Mouse (Mus musculus) kidney, embryonic 16.5 days (tissue): Measurements from ENCODE around the gene Sestd1. TPM values are rescaled to one million over a fixed set of nuclear protein-coding genes. Genes with fewer than 3 reads are reported as not detected.
A peak's percentile ranks its signal among the peaks of the same experiment; 100 is the strongest.

Experiments used
- ATAC-seq: fragments of 200-750 bp; cut with Nextera tagmentation; 2 replicates; pipeline ENCODE4 v1.8.0; 2017; ENCODE audit warnings: moderate TSS enrichment; ENCODE audit not compliant: low FRiP score, low TSS enrichment
- H3K27ac ChIP-seq: fragments of 300-500 bp; sonication (generic); 2 replicates; pipeline ENCODE4 v1.5.1; 2014; ENCODE audit warnings: low read length
- H3K27me3 ChIP-seq: fragments of 300-500 bp; sonication (generic); 2 replicates; pipeline ENCODE4 v1.6.1; 2014; ENCODE audit warnings: low read length, control low read depth, mixed read lengths; ENCODE audit not compliant: insufficient read depth
- H3K36me3 ChIP-seq: fragments of 300-500 bp; sonication (generic); 2 replicates; pipeline ENCODE4 v1.6.1; 2014; ENCODE audit warnings: low read length, control low read depth, mixed read lengths; ENCODE audit not compliant: insufficient read depth
- H3K4me1 ChIP-seq: fragments of 300-500 bp; sonication (generic); 2 replicates; pipeline ENCODE4 v1.6.1; 2014; ENCODE audit warnings: low read length, control low read depth, mixed read lengths; ENCODE audit not compliant: insufficient read depth
- H3K4me2 ChIP-seq: fragments of 300-500 bp; sonication (generic); replicated peaks from 2 replicates; pipeline ENCODE4 v1.6.1; 2014; ENCODE audit warnings: low read depth, low read length
- H3K4me3 ChIP-seq: fragments of 300-500 bp; sonication (generic); 2 replicates; pipeline ENCODE4 v1.5.1; 2014; ENCODE audit warnings: mild to moderate bottlenecking, low read length
- H3K9ac ChIP-seq: fragments of 300-500 bp; sonication (generic); replicated peaks from 2 replicates; pipeline ENCODE4 v1.6.1; 2014; ENCODE audit warnings: low read length
- H3K9me3 ChIP-seq: fragments of 300-500 bp; sonication (generic); 2 replicates; pipeline ENCODE4 v1.6.1; 2016; ENCODE audit warnings: low read length, control low read depth
- WGBS: fragments of 180-500 bp; shearing (Covaris S2); extraction: QIAGEN DNeasy Blood & Tissue Kit; methylation state at CpG from one replicate; pipeline ENCODE4 v1.1.7; 2014; 5-methylcytosine and 5-hydroxymethylcytosine counted together
- polyA plus RNA-seq: library from polyadenylated mRNA; unstranded; fragments of >200 nt; fragmentation: Nextera tagmentation; extraction: Ambion mirVana; gene quantifications from 2 replicates; pipeline ENCODE4 v1.2.1, GENCODE M21; 2015

The Sestd1 gene
- polyA plus RNA-seq, 1 experiment from 2014 or later = 30.0 TPM

DNA sequence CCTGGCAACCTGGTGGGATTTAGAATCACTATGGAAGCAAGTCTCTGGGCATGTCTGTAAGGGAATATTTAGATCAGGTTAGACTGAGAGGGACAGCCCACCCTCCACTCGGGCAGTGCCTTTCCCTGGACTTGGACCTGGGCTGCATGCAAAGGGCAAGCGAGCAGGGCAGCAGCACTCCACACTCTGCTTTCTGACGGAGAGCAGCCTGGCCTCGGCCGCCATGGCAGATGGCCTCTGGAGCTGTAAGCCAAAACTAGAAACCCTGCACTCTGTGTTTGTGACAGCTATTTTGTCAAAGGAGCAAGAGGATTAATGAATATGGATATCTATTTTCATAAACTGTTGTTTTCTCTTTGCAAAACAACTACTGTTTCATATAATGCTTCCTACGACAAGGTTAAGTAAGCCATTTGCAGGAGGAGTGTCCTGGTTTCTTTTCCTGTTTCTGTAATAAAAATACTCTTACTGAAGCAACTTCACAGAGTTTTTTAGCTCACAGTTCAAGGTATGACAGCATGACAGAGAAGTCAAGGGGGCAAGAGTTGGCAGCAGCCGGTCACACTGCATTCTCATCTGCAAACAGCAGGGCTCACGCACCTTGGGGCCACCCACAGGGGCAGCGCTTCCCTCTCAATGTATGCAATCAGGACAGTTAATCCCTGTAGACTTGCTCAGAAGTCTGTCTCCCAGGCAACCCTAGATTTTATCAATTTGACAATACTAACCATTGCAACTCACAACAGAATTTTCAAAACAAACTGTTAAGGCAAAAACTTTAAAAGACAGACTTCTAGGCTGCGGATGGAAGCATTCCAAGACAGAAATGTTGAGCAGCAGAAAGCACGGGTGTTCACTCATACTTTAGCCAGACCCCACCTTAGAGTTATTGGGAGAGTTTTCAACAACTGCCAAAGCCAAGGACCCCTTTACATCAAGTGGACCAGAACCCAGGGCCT is 16.6 kb downstream of the Sestd1 start:
- no peak overlapping the region for H3K9ac ChIP-seq
- no peak; the same call in 1 of the 2 replicates for ATAC-seq
- WGBS = 50% methylated on average over 11 of the region's 11 CpGs

DNA sequence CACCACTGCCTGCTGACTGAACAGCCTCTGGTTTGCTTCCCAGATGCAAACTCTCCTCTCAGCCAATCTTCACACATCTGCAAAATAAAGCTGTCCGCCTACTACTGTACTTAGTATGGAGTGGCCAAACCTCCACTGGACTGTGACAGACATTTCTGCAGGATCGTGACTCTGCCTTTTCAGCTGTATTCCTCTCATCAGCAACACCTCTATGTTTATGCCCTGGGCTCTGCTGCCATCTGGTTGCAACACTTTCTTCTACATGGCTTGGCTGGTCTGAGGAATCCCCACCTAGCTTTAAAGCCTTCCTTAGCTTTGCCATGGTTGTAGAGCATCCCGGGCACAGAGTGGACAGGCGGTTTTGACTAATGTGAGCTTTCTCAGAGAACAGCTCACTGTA is 20.3 kb downstream of the Sestd1 start:
- no peak overlapping the region for H3K9ac ChIP-seq
- no peak overlapping the region for H3K4me3 ChIP-seq
- no peak overlapping the region for H3K4me2 ChIP-seq
- H3K4me1 ChIP-seq = peaks cover 16% of the 10 kb centered on the region
- no peak overlapping the region for H3K27ac ChIP-seq
- no peaks in the 10 kb centered on the region for H3K9me3 ChIP-seq
- no peaks in the 10 kb centered on the region for H3K36me3 ChIP-seq
- H3K27me3 ChIP-seq = no peaks in the 10 kb centered on the region
- WGBS = 67% methylated on average over 4 of the region's 4 CpGs
- ATAC-seq = peak; percentile 69; the same call in 1 of the 2 replicates

More for the DNA sequence above, 16.6 kb downstream of the Sestd1 start:
- Histone ChIP-seq H3K36me3 (no peaks in the 10 kb centered on the region), H3K27me3 (no peaks in the 10 kb centered on the region), H3K9me3 (no peaks in the 10 kb centered on the region), H3K4me2 (no peak overlapping the region), H3K4me1 (peaks cover 45% of the 10 kb centered on the region), H3K27ac (peak overlapping the region; percentile 15; the same call in 1 of the 2 replicates), H3K4me3 (no peak overlapping the region)

DNA sequence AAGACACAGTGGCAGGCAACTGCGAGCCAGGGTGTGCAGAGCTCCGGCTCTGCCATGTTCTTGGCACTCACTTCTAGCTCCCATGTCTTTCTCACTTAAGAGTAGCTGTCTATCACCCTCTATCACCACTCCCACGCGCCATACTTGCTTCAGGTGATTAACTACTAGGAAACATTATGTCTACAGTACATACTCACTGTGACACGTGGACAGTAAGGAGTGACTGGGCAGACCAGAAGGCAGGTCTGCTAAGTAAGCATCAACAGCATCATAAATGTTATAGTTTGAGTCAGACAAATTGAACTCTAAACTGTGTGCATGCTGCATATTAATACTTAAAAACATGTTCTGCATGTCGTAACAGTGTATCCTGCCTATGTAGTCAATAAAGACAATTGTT is 27.2 kb downstream of the Sestd1 start:
- Histone ChIP-seq H3K4me3 (no peak overlapping the region), H3K27me3 (no peaks in the 10 kb centered on the region), H3K4me1 (peaks cover 28% of the 10 kb centered on the region), H3K27ac (no peak overlapping the region), H3K36me3 (no peaks in the 10 kb centered on the region), H3K9ac (no peak overlapping the region), H3K9me3 (no peaks in the 10 kb centered on the region), H3K4me2 (no peak overlapping the region)
- ATAC-seq = no peak
- 78% methylated on average over 6 of the region's 6 CpGs for WGBS

DNA sequence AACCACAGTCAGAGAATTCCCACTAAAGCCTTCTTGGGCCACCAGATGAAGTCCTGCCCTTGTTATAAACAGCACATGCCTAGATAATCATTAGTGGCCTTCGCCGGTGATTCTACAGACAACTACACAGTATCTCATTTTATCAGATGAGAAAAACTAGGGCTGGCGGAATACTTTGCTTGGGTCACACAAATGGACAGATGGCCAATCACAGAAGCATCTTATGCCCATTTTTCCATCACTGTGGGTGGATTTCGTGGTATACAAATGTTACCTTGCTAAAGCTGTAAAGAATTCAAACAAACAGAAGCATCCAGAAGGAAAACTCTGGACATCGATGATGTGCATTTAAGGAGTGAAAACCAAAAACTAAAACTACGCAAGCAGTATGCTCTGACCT is 28.7 kb downstream of the Sestd1 start:
- no peak overlapping the region for H3K4me3 ChIP-seq
- ATAC-seq = no peak
- WGBS = 92% methylated on average over 6 of the region's 6 CpGs
- no peaks in the 10 kb centered on the region for H3K9me3 ChIP-seq
- no peak overlapping the region for H3K9ac ChIP-seq
- H3K4me2 ChIP-seq = no peak overlapping the region
- no peaks in the 10 kb centered on the region for H3K27me3 ChIP-seq
- H3K36me3 ChIP-seq = no peaks in the 10 kb centered on the region
- H3K4me1 ChIP-seq = peaks cover 42% of the 10 kb centered on the region
- H3K27ac ChIP-seq = no peak overlapping the region

DNA sequence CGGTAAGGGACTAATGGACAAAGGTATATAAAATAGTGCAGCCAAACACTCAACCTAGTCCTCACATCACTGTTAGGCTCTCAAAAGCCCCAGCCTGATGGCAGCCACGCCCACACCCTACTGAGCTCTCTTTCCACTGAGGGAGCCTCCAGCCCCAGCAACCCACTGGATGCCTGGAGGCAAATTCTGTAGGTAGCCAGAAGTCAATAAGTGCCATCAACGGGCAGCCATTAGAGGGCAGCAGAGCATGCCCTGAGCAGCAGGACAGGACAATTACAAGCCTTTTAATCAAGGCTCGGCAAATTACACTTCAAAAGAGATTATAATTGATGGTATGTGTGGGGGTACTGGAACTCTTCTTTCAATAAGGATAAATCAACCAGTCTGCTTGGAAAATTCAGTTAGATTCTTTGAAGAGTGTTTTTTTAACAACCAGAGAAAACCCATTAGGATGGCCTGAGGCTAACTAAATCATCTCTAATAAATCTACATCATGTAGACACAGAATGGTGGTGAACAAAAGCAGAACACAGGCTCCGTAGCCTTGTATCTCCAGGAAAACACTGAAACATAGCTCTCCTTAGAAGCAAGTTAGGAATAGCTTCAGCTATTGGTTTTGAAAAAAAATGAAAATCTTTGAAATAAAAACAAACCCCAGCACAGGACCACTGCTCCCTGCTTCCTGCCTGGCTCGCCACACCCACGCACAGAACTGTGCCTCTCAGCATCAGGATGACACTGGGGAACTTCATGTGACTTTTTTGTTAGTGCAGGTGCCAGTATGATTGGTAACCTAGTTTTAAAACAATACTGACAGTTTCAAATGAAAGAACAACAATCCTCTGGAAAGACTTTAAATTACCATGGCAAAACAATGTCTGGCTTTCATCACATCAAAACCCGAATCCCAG is 30.4 kb downstream of the Sestd1 start:
- WGBS = 18% methylated on average over 8 of the region's 8 CpGs
- H3K4me1 ChIP-seq = peaks cover 55% of the 10 kb centered on the region
- H3K4me2 ChIP-seq = no peak overlapping the region; the same call in 1 of the 2 replicates
- H3K4me3 ChIP-seq = no peak overlapping the region
- H3K9me3 ChIP-seq = no peaks in the 10 kb centered on the region
- H3K36me3 ChIP-seq = peaks cover under 1% of the 10 kb centered on the region; the same call in 1 of the 2 replicates
- H3K9ac ChIP-seq = no peak overlapping the region
- no peaks in the 10 kb centered on the region for H3K27me3 ChIP-seq
- H3K27ac ChIP-seq = peak overlapping the region; percentile 52; the same call in 1 of the 2 replicates
- ATAC-seq = peak; percentile 49; the same call in 1 of the 2 replicates

DNA sequence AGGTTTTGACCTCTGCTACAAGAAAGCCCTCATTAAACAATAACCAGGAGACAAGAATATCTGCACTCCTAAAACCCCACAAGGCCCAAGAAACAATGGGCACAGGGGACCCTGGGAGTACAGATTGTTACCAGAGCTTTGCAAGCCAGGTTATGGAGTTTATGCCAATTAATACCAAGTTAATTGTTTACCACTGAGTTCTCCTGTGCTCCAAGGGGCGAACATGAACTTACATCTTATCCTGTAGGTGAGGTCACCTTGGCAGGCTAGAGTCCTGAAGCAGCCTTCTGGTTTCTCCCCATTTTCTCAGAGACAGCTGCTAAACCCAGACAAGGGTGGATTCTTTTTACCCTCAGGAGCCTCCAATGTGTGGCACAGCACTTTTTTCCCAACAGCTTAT is 32.0 kb downstream of the Sestd1 start:
- no peak for ATAC-seq
- Histone ChIP-seq H3K4me1 (peaks cover 45% of the 10 kb centered on the region), H3K9ac (no peak overlapping the region), H3K27ac (peak overlapping the region; percentile 57; the same call in 1 of the 2 replicates), H3K36me3 (peaks cover 10% of the 10 kb centered on the region), H3K4me2 (no peak overlapping the region), H3K4me3 (no peak overlapping the region), H3K27me3 (no peaks in the 10 kb centered on the region), H3K9me3 (no peaks in the 10 kb centered on the region)
- 75% methylated on average over 1 of the region's 1 CpGs for WGBS

DNA sequence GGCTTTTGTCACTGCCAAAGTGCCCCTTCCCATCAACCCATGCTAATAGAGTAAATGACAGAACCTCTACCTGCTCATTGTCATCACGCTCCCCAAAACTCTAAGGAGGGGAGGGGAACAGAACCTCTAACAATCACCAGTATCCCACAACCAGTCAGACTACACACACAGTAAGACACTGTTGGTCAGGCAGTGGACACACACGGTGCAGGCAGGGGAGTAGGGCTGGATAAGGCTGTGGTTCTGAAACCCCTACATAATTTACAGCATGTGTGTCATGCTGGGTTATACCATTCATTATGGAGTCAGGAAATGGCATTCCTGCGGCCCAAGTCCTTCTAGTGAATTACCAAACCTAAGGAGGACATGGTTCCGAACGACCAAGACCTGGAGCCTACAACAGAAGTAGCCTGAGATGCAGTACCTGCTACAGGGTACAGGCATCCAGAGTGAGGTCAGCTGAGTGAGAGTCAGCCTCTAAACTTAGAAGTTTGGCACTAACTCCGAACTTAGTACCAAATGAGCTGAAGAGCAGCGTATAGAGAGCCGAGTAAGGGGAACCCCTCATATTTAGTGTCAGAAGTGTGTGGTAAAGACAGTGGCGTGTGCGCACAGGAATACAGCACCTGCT is 33.1 kb downstream of the Sestd1 start:
- peak overlapping the region; percentile 75; the same call in 1 of the 2 replicates for H3K27ac ChIP-seq
- no peaks in the 10 kb centered on the region for H3K9me3 ChIP-seq
- 77% methylated on average over 10 of the region's 10 CpGs for WGBS
- no peaks in the 10 kb centered on the region for H3K27me3 ChIP-seq
- H3K9ac ChIP-seq = no peak overlapping the region
- no peak for ATAC-seq
- no peak overlapping the region for H3K4me2 ChIP-seq
- no peak overlapping the region for H3K4me3 ChIP-seq
- peaks cover 45% of the 10 kb centered on the region for H3K4me1 ChIP-seq
- peaks cover 17% of the 10 kb centered on the region for H3K36me3 ChIP-seq

DNA sequence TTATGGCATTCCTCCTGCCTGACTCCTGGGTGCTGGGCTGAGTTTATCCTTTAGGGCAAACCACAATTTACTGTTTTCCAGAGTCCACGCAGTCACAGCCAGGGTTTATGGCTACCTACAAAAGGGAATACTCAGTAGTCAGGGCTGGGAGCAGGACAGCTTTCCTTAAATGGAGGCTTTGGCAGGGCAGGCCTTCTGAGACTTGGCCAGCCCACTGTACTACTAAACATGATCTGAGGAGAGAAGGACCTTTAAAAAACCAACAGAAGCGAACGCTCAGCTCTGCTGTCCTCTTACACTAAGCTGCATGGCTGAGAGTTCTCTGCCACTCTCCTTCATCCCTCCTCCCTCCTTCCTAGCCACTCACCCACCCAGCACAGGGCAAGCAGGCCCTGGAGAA is 34.6 kb downstream of the Sestd1 start:
- H3K4me1 ChIP-seq = peaks cover 45% of the 10 kb centered on the region
- WGBS = 30% methylated on average over 3 of the region's 3 CpGs
- H3K27me3 ChIP-seq = no peaks in the 10 kb centered on the region
- peaks cover 27% of the 10 kb centered on the region for H3K36me3 ChIP-seq
- no peak overlapping the region for H3K4me2 ChIP-seq
- no peak; the same call in 1 of the 2 replicates for ATAC-seq
- H3K9me3 ChIP-seq = no peaks in the 10 kb centered on the region
- H3K4me3 ChIP-seq = no peak overlapping the region
- H3K27ac ChIP-seq = peak overlapping the region; percentile 48
- peak overlapping the region; percentile 44; the same call in 1 of the 2 replicates for H3K9ac ChIP-seq

DNA sequence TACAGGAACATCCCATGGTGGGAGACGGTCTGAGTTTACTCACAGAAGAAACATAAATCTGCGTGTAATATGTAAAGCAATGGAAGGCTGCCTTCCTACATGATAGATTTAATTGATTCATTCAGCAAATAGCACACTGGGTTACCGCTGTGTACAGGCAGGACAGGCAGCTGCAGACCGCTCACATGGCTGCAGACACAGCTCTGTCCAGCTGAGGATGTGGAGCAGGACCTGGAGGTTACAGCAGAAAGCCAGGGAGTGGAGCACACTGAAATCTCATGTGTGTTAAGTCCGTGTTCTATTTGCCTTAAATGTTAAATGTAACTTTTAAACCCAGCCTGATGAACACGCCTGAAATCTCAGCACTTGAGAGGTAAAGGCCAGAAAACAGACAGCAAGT is 38.1 kb downstream of the Sestd1 start:
- no peak overlapping the region for H3K4me3 ChIP-seq
- no peak for ATAC-seq
- H3K36me3 ChIP-seq = peaks cover 39% of the 10 kb centered on the region
- peaks cover 18% of the 10 kb centered on the region for H3K4me1 ChIP-seq
- no peaks in the 10 kb centered on the region for H3K27me3 ChIP-seq
- no peak overlapping the region for H3K27ac ChIP-seq
- H3K9me3 ChIP-seq = no peaks in the 10 kb centered on the region
- H3K4me2 ChIP-seq = no peak overlapping the region
- WGBS = 83% methylated on average over 6 of the region's 6 CpGs
- H3K9ac ChIP-seq = no peak overlapping the region
